Mouse (Mus musculus) heart, postnatal 4 days (tissue): ENCODE data around the gene Zfp219. TPM values are rescaled to one million over a fixed set of nuclear protein-coding genes. Genes with fewer than 3 reads are reported as not detected.
A peak's percentile ranks its signal among the peaks of the same experiment; 100 is the strongest.

Experiments
- DNase-seq: peaks from one replicate; pipeline ENCODE4 v3.0.0; 2021
- total RNA-seq, 2 experiments: library from RNA; stranded (reverse); gene quantifications; 2 replicates each; pipeline ENCODE4 v1.2.3; 2021

The Zfp219 gene
- total RNA-seq, 2 experiments from 2014 or later: 37.5 to 42.0 TPM

- no peak for DNase-seq
Observed at GRCm38 (mm10) chr14:51997483-51997882, 23.1 kb downstream of the Zfp219 start.

GRCm38 (mm10) chr14:51996866-51997265 lies 23.7 kb downstream of the Zfp219 start:
- peak; percentile 46 for DNase-seq

- peak; percentile 14 for DNase-seq
Observed at GRCm38 (mm10) chr14:51996231-51996841, 24.2 kb downstream of the Zfp219 start.

DNA sequence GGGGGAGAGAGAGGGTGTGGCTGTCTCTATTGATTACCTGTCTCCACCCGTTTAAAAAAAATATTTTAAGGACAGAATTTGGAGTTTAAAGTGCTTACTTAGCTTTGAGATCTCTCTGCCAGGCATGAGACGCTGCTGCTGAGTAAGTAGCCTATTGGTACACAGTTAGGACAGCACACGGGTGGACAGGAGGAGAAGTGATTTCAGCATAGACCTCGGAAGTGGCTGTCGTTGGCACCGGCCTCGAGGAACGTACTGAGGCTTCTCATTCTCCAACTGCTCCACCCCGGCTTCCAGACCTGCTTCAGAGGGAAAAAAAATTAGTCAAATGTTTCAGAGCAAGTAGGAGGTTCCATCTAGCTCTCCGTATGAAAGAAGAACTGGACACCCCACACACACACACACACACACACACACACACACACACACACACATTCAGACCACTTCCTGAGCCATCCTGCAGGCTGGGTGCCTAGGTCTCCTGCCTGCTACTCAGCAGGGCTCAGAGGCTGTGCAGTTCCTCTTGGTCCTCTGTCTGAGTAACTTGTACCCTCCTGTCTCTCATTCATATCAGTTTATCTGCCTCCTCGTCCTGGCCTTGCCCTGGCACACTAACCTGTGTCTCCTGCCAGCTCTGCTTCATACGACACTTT lies 25.2 kb downstream of the Zfp219 start:
- DNase-seq: no peak

DNA sequence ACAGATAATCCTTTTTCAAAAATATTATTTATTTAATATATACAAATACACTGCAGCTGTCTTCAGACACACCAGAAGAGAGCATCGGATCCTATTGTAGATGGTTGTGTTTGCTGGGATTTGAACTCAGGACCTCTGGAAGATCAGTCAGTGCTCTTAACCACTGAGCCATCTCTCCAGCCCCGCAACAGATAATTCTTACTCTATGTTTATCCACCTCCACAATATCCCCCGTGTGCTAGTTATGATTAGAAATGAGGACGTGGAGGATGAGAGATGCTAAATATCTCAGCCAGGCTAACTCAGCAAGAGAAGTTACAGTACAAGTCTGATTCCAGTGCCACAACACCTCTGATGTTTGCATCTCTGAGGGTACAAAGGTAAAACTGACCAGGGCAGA lies 26.1 kb downstream of the Zfp219 start:
- no peak for DNase-seq

GRCm38 (mm10) chr14:51989461-51989970 lies 31.0 kb downstream of the Zfp219 start:
- no peak for DNase-seq

DNA sequence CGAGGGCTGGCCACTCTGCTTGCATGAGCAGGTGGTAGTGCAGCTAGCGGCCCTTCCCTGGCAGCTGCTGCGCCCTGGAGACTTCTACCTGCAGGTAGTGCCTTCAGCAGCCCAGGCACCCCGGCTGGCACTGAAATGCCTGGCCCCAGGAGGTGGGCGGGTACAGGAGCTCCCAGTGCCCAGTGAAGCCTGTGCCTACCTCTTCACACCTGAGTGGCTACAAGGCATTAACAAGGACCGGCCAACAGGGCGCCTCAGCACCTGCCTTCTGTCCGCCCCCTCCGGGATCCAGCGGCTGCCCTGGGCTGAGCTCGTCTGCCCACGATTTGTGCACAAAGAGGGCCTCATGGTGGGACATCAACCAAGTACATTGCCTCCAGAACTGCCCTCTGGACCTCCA lies 31.8 kb downstream of the Zfp219 start:
- DNase-seq: no peak

DNA sequence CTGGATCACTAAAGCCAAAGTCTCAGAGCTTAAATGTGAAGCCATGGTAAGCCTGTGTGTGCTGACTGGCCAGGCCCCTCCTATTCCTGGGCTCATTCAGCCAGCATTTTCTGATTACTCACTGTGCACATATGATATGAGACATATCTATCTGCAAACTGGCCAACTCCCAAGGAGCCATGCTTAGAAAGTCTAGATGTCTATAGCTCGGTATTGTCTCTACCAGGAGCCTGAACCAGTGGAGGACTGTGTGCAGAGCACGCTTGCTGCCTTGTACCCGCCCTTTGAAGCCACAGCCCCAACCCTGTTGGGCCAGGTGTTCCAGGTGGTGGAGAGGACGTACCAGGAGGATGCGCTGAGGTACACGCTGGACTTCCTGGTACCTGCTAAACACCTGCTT lies 33.4 kb downstream of the Zfp219 start:
- DNase-seq: peak; percentile 10

DNA sequence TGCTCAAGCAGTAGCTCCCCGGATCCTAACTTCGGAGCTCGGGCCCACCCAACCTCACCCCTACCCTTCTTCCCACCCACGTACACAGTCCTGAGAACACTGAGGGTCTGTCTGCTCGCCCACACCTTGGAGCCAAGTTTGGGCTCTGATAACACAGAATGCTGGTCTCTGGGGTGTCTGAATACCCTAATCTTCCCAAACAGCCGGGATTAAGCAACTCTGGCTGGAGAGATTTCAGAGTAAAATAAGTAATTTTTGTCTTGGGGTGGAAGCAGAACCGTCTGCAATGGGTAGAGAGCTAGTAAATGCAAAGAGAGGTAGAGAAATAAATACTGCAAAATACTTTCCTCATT lies 34.4 kb downstream of the Zfp219 start:
- no peak for DNase-seq

- DNase-seq: peak; percentile 89
Observed at GRCm38 (mm10) chr14:51985301-51986152, 35.0 kb downstream of the Zfp219 start.

- peak; percentile 90 for DNase-seq
Observed at GRCm38 (mm10) chr14:51984247-51985231, 36.0 kb downstream of the Zfp219 start, which contains the start of gene Arhgef40. Arhgef40 (plus strand) TSS chr14:51984719.

DNA sequence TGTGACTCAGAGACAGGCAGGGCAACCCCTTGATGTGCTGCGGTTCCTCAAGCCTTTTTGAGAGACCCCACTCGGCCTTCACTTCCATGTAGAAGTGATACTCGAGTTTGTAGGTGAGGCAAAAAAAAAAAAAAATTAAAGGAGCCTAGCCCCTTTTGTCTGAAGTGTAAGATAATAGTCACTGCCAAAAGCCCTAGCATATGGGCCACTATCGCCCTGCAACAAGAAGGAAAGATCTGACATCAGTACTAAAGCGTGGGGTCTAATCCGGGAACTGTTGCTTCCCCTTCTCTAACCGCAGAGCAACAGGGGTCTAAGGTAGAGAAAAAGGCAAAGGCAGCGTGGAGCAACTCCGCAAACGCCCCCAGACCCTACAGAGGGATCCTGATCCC lies 36.7 kb downstream of the Zfp219 start:
- no peak for DNase-seq

DNA sequence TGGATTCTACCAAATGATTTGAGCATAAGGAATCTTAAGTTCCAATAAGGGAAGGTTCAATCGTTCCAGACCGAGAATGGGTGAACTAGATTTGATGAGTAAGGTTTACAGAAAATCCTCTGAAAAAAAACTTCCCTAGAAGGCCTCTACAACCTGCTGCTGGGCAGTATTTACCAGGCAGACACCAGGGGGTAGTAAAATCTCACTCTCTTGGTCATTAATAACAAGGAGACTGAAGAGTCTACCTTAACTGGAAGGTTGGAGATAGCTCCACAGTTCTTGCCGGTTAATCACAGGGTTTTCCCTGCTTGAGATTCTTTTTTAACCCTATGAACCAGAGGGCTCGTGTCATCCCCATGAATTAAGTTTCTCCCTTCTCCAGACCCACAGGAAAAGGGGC lies 37.3 kb downstream of the Zfp219 start:
- DNase-seq: no peak

- no peak for DNase-seq
Observed at GRCm38 (mm10) chr14:51979252-51979651, 41.3 kb downstream of the Zfp219 start.

- DNase-seq: no peak
Observed at GRCm38 (mm10) chr14:51967400-51967799, 53.1 kb downstream of the Zfp219 start.

- DNase-seq: no peak
Observed at GRCm38 (mm10) chr14:51960316-51960715, 60.2 kb downstream of the Zfp219 start.

Other genes starting within 250 kb of the Zfp219 start
- not detected for gene Ang4, start 247.1 kb downstream of the Zfp219 start, total RNA-seq
- not detected for gene AY358078, start 220.7 kb downstream of the Zfp219 start, total RNA-seq
- not detected for gene Ear6, start 167.0 kb downstream of the Zfp219 start, total RNA-seq
- gene Mettl17, start 135.9 kb downstream of the Zfp219 start, total RNA-seq: 10 to 100 TPM; 17.9 to 25.7 TPM
- under 1 TPM; 0.29 to 0.48 TPM for gene Slc39a2, start 127.8 kb downstream of the Zfp219 start, total RNA-seq
- 100 to 1,000 TPM; 452 to 471 TPM for gene Ndrg2, start 106.6 kb downstream of the Zfp219 start, total RNA-seq
- gene Tppp2, start 102.3 kb downstream of the Zfp219 start, total RNA-seq: not detected
- gene Rnase13, start 98.0 kb downstream of the Zfp219 start, total RNA-seq: not detected
- gene Arhgef40, start 36.0 kb downstream of the Zfp219 start, total RNA-seq: 10 to 100 TPM; 64.6 to 65.6 TPM
- gene Tmem253, start 5.1 kb downstream of the Zfp219 start, total RNA-seq: 1 to 10 TPM; 1.4 to 1.8 TPM
- gene Olfr221, start 21.7 kb upstream of the Zfp219 start, total RNA-seq: not detected
- gene Hnrnpc, start 83.3 kb upstream of the Zfp219 start, total RNA-seq: 100 to 1,000 TPM; 183 to 190 TPM
- under 1 TPM; 0.55 to 0.59 TPM for gene Rpgrip1, start 90.0 kb upstream of the Zfp219 start, total RNA-seq
- 10 to 100 TPM; 48.5 to 50.6 TPM for gene Supt16, start 176.7 kb upstream of the Zfp219 start, total RNA-seq
- gene Chd8, start 237.0 kb upstream of the Zfp219 start, total RNA-seq: 10 to 100 TPM; 73.8 to 76.4 TPM